Mouse (Mus musculus) cerebellum, adult 2 months (tissue): ENCODE results near the gene Smim4.

Experiments used
- CTCF ChIP-seq: fragments of 200-500 bp; IDR thresholded peaks from 2 replicates; pipeline ENCODE4 v1.5.1; 2011; ENCODE audit warnings: low read depth, mild to moderate bottlenecking, control low read depth, low read length, moderate library complexity, borderline replicate concordance; ENCODE audit not compliant: insufficient read depth
- POLR2A ChIP-seq: fragments of 200-500 bp; IDR thresholded peaks from 2 replicates; pipeline ENCODE4 v1.6.1; 2011; ENCODE audit warnings: low read length, control low read depth, borderline replicate concordance; ENCODE audit not compliant: insufficient read depth

GRCm38 (mm10) chr14:31171386-31171785 is 42.6 kb upstream of the Smim4 start:
- TF ChIP-seq CTCF (no peak), POLR2A (no peak)
